Mouse (Mus musculus) forebrain, embryonic 11.5 days (tissue): Measurements from ENCODE around the gene Hs3st3b1. TPM values are rescaled to one million over a fixed set of nuclear protein-coding genes. Genes with fewer than 3 reads are reported as not detected.

ENCODE experiments used
- ATAC-seq: fragments of 200-750 bp; cut with Nextera tagmentation; replicated peaks from 2 replicates; pipeline ENCODE4 v1.8.0; 2017; ENCODE audit warnings: moderate TSS enrichment; ENCODE audit not compliant: low FRiP score
- DNase-seq: peaks from one replicate; pipeline ENCODE4 v3.0.0-alpha.2; 2017; ENCODE audit warnings: low spot score
- H3K27ac ChIP-seq: fragments of 300-500 bp; sonication (generic); 2 replicates; pipeline ENCODE4 v1.5.1; 2014; ENCODE audit warnings: low read depth, low read length
- H3K27me3 ChIP-seq: fragments of 300-500 bp; sonication (generic); 2 replicates; pipeline ENCODE4 v1.6.1; 2014; ENCODE audit warnings: mild to moderate bottlenecking, low read length, mixed read lengths; ENCODE audit not compliant: control insufficient read depth, insufficient read depth
- H3K36me3 ChIP-seq: fragments of 300-500 bp; sonication (generic); 2 replicates; pipeline ENCODE4 v1.6.1; 2014; ENCODE audit warnings: mild to moderate bottlenecking, low read length, moderate library complexity, mixed read lengths; ENCODE audit not compliant: control insufficient read depth, insufficient read depth
- H3K4me1 ChIP-seq: fragments of 300-500 bp; sonication (generic); replicated peaks from 2 replicates; pipeline ENCODE4 v1.6.1; 2014; ENCODE audit warnings: low read length, mixed read lengths; ENCODE audit not compliant: control insufficient read depth, insufficient read depth
- H3K4me2 ChIP-seq: fragments of 300-500 bp; sonication (generic); 2 replicates; pipeline ENCODE4 v1.6.1; 2014; ENCODE audit warnings: low read depth, mild to moderate bottlenecking, low read length, moderate library complexity, mixed read lengths; ENCODE audit not compliant: severe bottlenecking
- H3K4me3 ChIP-seq: fragments of 300-500 bp; sonication (generic); 2 replicates; pipeline ENCODE4 v1.5.1; 2014; ENCODE audit warnings: low read depth, low read length
- H3K9ac ChIP-seq: fragments of 300-500 bp; sonication (generic); 2 replicates; pipeline ENCODE4 v1.6.1; 2014; ENCODE audit warnings: low read length
- H3K9me3 ChIP-seq: fragments of 300-500 bp; sonication (generic); 2 replicates; pipeline ENCODE4 v1.6.1; 2016; ENCODE audit warnings: low read length, mixed read lengths; ENCODE audit not compliant: control insufficient read depth
- WGBS: fragments of 180-500 bp; shearing (Covaris S2); extraction: QIAGEN DNeasy Blood & Tissue Kit; methylation state at CpG from one replicate; pipeline ENCODE4 v1.1.7; 2014; 5-methylcytosine and 5-hydroxymethylcytosine counted together
- polyA plus RNA-seq: library from polyadenylated mRNA; unstranded; fragments of >200 nt; fragmentation: Nextera tagmentation; extraction: Ambion mirVana; gene quantifications from 2 replicates; pipeline ENCODE4 v1.2.1, GENCODE M21; 2014

Hs3st3b1 gene
- 6.4 and 7.0 TPM in 2 replicates for polyA plus RNA-seq

DNA sequence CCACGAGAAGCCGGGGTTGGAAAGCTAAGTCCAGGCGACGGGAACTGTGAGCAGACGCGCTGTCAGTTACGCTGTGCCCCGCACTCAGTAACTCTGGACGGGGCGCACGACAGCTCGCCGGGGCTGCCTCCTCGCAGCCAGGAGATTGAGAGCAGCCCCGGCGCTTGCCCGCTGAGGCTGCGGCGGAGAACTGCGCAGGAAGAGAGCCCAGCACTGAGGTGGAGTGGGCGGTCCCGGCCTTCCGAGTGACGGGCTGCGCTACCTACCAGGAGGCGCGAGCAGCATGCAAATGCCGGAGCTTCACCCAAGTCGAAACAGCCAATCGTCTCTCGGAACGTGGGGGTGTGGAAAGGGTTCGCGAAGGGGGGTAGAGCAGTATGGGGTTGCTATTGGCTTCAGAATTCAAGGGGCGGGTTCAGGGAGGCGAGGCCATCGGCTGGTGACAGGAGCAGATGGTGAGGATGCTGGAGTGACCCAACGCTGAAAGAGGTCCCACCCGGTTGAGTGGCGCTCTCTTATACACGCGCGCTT, at the start of gene Hs3st3b1:
Hs3st3b1 (minus strand) TSS at position 200 of the 531 bp plus-strand sequence.
- WGBS = under 1% methylated on average over 43 of the region's 43 CpGs

DNA sequence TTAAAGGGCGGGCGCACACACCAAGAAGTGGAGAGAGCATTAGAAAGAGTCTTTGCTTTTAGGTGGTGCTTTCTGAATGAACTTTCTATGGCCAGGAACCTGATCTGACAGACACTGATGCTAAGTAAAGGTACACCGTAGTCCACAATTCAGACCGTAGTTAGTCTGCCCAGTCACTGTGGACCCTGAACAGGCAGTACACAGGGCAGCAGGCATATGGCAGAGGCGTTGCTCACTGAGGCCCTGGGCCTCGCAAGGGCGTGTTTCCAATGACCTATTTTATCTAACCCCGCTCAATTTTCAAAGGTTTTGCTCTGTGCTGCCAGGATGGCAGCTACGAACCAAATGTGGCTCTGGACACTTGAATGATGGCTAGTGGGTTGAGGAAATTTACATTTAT, 49.4 kb upstream of the Hs3st3b1 start:
- Histone ChIP-seq H3K27ac (no peak overlapping the region), H3K4me3 (no peak overlapping the region), H3K4me1 (peaks cover 8% of the 10 kb centered on the region; the same call in 1 of the 2 replicates), H3K36me3 (no peaks in the 10 kb centered on the region; the same call in 1 of the 2 replicates), H3K4me2 (no peak overlapping the region), H3K9me3 (no peaks in the 10 kb centered on the region), H3K9ac (no peak overlapping the region), H3K27me3 (no peaks in the 10 kb centered on the region)
- ATAC-seq = no peak
- WGBS = 97% methylated on average over 9 of the region's 9 CpGs
- no peak for DNase-seq

More for the DNA sequence above, at the start of gene Hs3st3b1:
- H3K27me3 ChIP-seq = peaks cover 84% of the 10 kb centered on the region
- H3K9me3 ChIP-seq = no peaks in the 10 kb centered on the region
- DNase-seq (peak; percentile 97), ATAC-seq (peak; percentile 93)
- no peaks in the 10 kb centered on the region for H3K36me3 ChIP-seq
- H3K9ac ChIP-seq = peak within 1 kb of the TSS; percentile 66
- peak within 1 kb of the TSS; percentile 88 for H3K4me2 ChIP-seq
- H3K4me1 ChIP-seq = peaks cover 33% of the 10 kb centered on the region
- peak within 1 kb of the TSS; percentile 51 for H3K4me3 ChIP-seq
- no peak within 1 kb of the TSS for H3K27ac ChIP-seq

DNA sequence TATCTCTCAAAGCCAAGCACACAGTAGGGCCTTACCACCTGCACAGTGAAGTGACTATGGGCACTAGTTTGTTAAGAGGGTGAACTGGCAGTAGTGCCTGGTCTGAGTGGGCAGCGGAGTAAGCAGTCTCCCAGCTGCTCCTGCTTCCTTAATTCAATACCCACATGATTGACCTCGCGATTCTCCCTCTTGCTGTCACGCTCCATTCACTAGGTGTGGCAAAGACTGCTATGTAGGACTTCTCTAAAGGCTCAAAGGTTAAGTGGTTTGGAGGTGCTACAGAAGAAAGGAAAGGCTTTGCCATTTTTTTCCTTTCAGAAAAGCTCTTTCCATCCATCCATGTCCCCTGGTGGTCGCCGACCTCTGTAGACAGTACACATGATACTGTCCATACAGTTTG, 48.7 kb upstream of the Hs3st3b1 start:
- H3K9ac ChIP-seq = no peak overlapping the region
- 95% methylated on average over 6 of the region's 6 CpGs for WGBS
- no peak overlapping the region for H3K27ac ChIP-seq
- H3K4me2 ChIP-seq = no peak overlapping the region
- no peaks in the 10 kb centered on the region; the same call in 1 of the 2 replicates for H3K36me3 ChIP-seq
- peaks cover 8% of the 10 kb centered on the region; the same call in 1 of the 2 replicates for H3K4me1 ChIP-seq
- H3K27me3 ChIP-seq = no peaks in the 10 kb centered on the region
- DNase-seq (no peak), ATAC-seq (no peak)
- no peaks in the 10 kb centered on the region for H3K9me3 ChIP-seq
- H3K4me3 ChIP-seq = no peak overlapping the region

DNA sequence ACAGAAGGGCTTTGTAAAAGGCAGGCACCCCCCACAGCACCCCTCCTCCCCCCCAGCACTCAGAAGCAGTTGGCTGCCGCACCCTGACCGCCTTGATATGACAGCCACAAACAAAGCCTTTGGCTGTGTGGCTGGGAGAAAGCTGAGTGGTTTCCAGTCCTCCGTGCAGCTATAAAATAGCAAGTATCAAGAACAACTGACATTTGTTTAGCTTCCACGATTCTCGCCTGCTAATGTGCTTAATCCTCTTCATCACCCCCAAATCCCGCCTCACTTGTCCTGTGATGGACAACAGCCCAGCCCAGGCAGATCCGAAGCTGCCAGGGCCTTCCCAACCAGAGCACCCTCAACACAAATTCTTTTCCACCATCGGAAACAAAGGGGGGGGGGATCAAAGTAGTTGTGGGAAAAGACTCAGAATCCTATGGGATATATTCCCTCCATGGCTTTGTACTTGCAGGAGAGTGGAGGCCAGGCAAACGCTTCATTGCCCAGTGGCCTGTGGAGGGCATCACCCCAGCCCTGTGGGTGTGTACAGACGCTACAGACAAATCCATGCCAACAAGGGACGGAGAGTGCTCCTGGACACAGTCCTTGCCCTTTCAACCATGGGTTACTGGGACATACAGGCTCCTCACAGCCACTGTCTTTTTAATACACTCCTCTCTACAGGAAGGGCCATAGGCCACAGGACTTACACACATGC, 47.3 kb upstream of the Hs3st3b1 start:
- H3K4me1 ChIP-seq = peaks cover 8% of the 10 kb centered on the region; the same call in 1 of the 2 replicates
- H3K36me3 ChIP-seq = no peaks in the 10 kb centered on the region
- no peak overlapping the region for H3K4me2 ChIP-seq
- no peaks in the 10 kb centered on the region for H3K9me3 ChIP-seq
- no peak for DNase-seq
- no peak overlapping the region for H3K4me3 ChIP-seq
- H3K27me3 ChIP-seq = no peaks in the 10 kb centered on the region
- WGBS = 17% methylated on average over 11 of the region's 11 CpGs
- peak overlapping the region; percentile 4 for H3K9ac ChIP-seq
- ATAC-seq = no peak; the same call in 1 of the 2 replicates
- H3K27ac ChIP-seq = no peak overlapping the region

DNA sequence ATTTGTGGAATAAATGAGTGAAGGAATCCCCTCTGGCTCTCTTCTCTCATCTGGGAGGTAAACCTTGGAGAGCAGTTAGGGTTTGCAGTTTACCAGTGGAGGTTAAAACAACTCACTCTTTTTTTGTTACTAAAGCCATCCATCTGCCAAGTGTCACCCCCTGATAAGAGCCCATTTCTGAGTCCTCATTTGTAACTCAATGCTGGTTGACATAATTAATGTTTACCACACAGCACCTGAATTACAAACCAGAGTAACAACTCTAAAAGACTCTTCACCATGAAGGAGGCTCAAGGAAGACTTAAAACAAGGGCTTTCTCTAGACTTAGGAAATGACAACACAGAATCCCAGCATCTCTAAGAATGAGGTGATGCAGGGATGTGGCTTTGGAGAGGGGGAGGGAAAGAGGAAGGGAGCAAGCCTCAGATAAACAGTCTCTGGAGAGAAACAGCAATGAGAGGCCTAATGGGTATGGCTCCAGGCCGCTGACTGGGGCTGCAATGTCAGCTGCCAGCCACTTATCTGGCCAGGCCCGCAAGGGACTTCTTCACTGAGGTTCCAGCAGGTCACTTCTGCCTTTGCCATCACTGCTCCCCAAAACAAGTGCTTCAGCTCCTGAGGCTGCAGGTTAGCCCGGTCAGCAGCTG, 46.4 kb upstream of the Hs3st3b1 start:
- no peak for DNase-seq
- Histone ChIP-seq H3K27ac (no peak overlapping the region), H3K9ac (peak overlapping the region; percentile 4; the same call in 1 of the 2 replicates), H3K4me1 (peaks cover 8% of the 10 kb centered on the region; the same call in 1 of the 2 replicates), H3K4me2 (no peak overlapping the region), H3K36me3 (no peaks in the 10 kb centered on the region), H3K9me3 (no peaks in the 10 kb centered on the region), H3K27me3 (no peaks in the 10 kb centered on the region), H3K4me3 (no peak overlapping the region)
- no peak for ATAC-seq
- 58% methylated on average over 3 of the region's 3 CpGs for WGBS

DNA sequence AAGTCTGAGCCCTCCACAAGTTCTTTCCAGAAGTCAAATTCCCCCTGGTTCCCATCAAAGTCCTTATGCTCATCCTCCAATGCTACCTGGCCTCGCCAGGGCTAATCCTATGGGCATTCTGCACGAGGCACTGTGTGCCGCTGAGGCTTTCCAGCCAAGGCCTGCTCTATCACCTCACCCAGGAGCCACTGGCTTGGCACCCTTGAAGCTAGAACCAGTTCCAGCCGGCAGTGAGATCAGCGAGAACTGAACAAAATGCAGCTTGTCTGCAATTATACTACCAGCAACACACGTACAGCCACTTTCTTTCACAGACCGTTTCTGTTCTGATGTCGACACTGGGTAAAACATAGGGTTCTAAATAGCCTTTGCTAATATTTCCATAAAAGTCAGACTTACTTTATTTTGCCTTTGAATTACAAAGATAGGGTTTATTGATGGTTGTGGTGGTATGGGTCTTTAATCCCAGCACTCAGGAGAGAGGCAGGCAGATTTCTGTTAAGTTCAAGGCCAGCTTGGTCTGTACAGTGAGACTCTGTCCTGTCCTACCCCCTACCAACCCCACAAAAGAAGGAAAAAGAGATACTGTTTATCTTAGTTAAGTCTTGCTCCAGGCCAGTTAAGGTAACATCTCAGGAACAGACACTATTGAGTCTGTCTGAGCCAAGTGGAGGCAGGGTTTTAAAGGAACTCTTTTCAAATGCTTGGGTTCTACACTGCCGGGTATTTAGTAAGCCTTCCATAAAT, 45.7 kb upstream of the Hs3st3b1 start:
- H3K4me3 ChIP-seq = no peak overlapping the region
- WGBS = 85% methylated on average over 9 of the region's 9 CpGs
- H3K4me2 ChIP-seq = no peak overlapping the region
- no peaks in the 10 kb centered on the region for H3K36me3 ChIP-seq
- DNase-seq (no peak), ATAC-seq (no peak)
- no peak overlapping the region for H3K27ac ChIP-seq
- H3K4me1 ChIP-seq = peaks cover 8% of the 10 kb centered on the region; the same call in 1 of the 2 replicates
- H3K27me3 ChIP-seq = no peaks in the 10 kb centered on the region
- no peaks in the 10 kb centered on the region for H3K9me3 ChIP-seq
- no peak overlapping the region for H3K9ac ChIP-seq

DNA sequence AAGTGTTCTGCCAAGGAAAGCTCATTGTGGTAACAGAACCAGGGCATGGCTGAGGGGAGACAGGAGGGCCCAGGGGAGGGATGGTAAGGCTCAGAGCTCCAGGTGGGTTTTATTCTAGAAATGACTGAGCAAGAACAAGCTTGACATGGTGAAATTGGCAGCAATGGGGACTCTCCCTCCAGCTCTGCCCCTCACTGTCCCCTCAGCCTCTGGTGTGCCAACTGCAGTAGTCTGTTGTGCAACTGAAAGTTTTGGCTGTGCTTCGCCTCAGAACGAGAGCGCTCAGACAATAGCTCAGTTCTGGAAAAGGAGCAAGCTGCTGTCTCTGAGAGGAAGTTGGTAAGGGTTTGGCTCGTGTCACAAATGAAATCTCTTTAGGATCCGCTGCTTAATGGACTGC, 43.3 kb upstream of the Hs3st3b1 start:
- peaks cover 8% of the 10 kb centered on the region; the same call in 1 of the 2 replicates for H3K4me1 ChIP-seq
- ATAC-seq = no peak
- H3K27me3 ChIP-seq = no peaks in the 10 kb centered on the region
- H3K36me3 ChIP-seq = no peaks in the 10 kb centered on the region
- H3K4me3 ChIP-seq = no peak overlapping the region
- H3K9ac ChIP-seq = no peak overlapping the region
- H3K27ac ChIP-seq = no peak overlapping the region
- H3K4me2 ChIP-seq = no peak overlapping the region
- no peak for DNase-seq
- 84% methylated on average over 5 of the region's 5 CpGs for WGBS
- no peaks in the 10 kb centered on the region for H3K9me3 ChIP-seq

DNA sequence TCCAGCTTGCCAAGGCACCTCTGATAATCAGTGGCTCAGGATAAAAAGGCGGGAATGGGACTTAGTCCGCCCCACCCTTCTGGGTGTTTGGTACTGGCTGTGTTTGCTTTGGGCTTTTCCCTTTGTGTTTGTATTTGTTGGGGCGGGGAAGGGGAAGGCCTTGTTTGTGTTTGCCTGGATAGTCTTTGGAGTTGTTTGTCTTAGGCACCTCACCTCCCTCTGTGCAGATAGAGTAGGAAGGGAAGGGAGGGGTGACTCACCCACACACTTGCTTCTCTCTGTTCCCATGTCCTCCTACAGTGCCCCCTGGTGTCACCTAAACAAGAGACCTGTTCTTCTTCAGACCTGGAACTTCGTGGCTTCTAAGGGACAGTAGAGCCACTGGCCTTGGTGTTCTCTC, 35.1 kb upstream of the Hs3st3b1 start:
- peaks cover 14% of the 10 kb centered on the region; the same call in 1 of the 2 replicates for H3K4me1 ChIP-seq
- DNase-seq = no peak
- no peak for ATAC-seq
- H3K4me2 ChIP-seq = no peak overlapping the region
- no peaks in the 10 kb centered on the region for H3K9me3 ChIP-seq
- no peaks in the 10 kb centered on the region for H3K36me3 ChIP-seq
- 26% methylated on average over 4 of the region's 4 CpGs for WGBS
- peaks cover 4% of the 10 kb centered on the region; the same call in 1 of the 2 replicates for H3K27me3 ChIP-seq
- H3K27ac ChIP-seq = no peak overlapping the region
- no peak overlapping the region for H3K9ac ChIP-seq
- H3K4me3 ChIP-seq = no peak overlapping the region
